Mouse (Mus musculus): ENCODE measurements at regions not wholly inside any gene's neighbourhood (a gene's known extent, or its start where the extent isn't known, plus 50 kb on each side); places are given as distances from the start of the nearest gene placed in this dataset.
A peak's percentile ranks its signal among the peaks of the same experiment; 100 is the strongest.
"Not testable (repeated sequence)": the region's sequence is repeated elsewhere in the genome, so short reads cannot be mapped to it uniquely, and the experiment has no call there.

DNA sequence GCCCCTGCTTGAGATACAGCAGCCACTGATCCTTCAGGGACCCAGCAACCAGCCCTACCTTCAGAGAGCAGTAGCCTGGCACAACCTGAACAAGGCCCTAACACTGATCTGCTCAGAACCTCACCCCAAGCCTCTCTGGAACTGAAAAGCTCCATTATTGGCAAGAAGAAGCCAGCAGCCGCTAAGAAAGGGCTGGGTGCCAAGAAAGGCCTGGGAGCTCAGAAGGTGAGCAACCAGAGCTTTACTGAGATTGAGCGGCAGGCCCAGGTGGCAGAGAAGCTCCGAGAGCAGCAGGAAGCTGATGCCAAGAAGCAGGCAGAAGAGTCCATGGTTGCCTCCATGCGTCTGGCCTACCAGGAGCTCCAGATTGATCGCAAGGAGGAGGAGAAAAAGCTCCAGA lies 74.4 kb upstream of the Oxtr start:
- DNase-seq (ENCODE audit: low spot score), result peak; percentile 9

DNA sequence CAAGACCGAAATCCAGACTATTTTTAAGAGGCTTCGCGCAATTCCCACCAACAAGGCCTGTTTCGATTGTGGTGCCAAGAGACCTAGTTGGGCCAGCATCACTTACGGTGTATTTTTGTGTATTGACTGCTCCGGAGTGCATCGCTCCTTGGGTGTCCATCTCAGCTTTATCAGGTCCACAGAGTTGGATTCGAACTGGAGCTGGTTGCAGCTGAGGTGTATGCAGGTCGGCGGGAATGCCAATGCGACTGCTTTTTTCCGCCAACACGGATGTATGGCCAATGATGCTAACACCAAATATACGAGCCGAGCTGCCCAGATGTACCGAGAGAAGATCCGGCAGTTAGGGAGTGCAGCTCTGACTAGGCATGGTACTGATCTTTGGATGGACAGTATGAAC lies 73.9 kb upstream of the Oxtr start:
- not testable (repeated sequence) for DNase-seq (ENCODE audit: low spot score)

DNA sequence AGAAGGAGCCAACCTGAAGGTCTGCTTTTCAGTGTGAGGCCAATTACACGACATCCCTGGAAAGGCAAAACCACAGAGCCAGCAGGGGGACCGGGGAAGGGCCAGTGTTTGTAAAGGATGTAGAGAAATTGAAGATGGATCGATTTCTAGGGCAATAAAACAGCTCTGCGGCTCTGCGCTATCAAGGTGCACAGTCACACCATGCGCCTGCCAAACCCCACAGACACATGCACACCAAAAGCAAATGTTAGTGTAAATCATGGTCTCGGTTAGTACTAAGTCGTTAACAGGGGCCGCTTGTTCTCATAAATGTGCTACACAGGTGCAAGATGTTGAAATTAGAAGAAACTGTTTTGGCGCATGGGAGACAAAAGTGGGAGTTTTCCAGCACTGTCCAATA lies 72.3 kb upstream of the Oxtr start:
- DNase-seq (ENCODE audit: low spot score), result no peak

DNA sequence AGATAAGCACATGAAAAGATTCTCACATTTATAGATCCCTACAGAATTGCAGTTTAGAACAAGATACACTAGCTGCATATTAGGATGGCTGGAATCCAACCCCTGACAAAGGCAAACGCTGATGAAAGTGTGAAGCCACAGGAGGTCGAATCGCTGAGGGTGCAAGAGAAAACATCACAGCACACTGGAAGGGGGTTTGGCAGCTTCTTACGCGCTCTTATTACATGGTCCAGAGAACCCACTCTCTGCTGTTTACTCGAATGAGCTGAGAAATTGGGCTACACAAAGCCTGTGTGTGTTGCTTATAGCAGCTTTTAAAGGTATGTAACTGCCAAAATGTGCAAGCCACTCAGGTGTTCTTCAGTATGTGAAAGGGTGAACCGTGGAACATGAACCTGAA lies 71.8 kb upstream of the Oxtr start:
- DNase-seq (ENCODE audit: low spot score), result no peak

DNA sequence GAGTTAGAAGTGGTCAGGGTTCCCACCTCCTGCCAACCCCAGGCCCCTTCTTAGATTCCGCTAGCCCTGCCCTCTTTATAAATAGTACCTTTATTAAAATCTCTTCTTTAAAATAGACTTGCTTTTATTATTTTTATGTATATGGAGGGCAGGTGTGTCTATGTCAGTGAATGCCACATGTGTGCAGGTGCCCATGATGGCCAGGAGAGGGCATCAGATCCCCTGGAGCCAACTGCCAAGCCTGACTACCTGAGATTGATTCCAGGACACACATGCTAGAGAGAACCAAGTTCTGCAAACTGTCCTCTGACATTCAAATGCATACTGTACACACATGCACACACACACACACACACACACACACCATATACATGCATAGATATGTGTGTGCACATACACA lies 69.8 kb upstream of the Oxtr start:
- DNase-seq (ENCODE audit: low spot score), result no peak

DNA sequence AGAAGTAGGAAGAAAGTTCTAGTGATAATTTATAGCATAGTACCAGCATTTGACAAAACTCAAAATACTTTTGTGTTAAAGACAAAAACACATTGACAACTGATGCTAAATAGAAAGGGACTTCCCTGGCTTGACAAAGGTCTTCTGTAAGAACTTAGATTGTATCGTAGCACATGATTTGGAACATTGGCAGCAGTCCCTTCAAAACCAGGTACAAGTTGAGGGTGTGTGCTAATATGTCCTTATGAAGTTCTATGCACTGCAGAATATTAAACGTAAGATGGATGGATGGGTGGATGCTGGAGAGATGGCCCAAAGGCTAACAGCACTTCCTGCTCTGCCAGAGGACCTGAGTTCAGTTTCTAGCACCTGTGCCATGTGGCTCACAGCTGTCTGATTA lies 67.8 kb upstream of the Oxtr start:
- DNase-seq (ENCODE audit: low spot score), result no peak

DNA sequence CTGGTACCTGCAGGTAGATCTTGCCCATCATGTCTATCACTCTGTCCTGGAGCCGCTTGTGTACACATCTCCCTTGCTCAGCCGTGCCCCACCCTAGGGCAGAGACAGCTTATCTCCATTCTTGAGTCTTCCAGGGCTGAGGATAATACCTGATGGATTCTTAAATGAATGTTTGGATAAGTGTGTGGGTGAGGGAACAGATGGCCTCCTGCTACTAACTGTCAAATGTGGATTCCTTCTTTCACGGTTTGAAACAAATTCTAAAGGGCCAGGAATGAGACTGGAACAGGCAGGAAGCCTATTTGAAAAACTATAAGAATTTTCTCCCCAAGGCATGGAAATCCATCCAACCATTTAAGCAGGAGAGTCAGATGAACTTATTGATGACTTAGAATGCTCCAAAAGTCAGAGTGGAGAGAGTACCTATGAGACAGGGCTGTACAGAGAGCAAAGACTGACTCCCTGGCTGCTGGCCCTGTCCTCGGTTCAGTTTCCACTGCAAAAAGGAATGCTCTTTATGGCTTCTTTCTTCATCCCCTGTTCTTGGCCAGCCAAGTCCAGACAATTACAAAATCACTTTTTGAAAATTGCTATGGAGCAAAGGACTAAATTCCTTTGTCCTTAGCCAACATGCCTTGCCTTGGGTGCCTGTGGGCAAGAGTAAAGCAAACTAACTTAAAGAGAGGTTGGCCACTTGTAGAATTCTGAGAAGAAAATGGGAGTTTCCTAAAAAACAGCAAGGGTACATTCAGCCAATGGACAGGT lies 66.8 kb upstream of the Oxtr start:
- no peak for DNase-seq (ENCODE audit: low spot score)

DNA sequence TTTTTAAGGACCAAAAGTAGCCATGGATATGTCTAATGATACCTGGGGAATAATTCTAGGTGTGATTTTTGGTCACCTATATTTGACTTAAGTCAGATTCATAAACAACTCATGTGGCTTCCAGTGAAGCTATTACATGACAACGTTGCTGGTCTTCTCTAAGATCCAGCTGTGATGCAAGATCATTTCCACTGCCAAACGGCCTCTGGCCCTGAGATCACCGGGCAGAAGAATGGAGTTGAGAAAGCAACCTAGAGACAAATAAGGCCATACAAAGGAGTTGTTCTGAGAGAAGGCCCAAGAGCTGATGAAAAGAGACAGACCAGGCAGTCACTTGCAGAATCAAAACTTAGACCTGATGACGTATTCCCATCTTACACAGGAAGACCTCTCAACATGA lies 64.3 kb upstream of the Oxtr start:
- no peak for DNase-seq (ENCODE audit: low spot score)

DNA sequence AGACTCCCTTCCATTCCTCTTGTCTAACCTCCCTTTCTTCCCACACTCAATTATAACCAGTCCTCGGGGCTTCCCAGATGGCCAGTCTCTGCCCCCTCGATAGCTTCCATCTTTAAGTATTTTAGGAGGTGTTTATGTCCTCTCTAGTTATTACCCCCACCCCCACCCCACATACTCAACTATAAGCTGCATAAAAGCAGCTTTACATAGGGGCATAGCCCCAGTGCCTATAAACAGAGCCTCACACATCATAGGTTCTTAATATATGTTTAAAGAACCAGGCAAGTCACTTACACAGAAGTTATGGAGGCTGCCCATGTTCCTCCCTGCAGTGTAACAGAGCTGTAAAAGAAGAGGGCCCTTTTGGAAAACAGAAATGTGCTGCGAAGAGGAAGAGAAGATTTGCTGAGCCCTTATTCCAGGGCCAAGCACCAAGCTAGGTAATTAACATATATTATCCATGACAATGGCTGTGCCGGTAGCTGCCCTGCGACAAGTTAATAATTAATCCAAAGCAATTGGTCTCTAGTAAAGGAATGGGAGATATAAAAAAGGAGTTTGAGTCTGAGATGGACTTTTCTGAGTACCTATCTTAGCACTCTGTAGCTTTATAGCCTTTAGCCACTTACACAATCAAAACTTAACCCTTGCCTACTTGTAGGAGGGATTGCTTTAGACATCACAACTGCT lies 63.6 kb upstream of the Oxtr start:
- no peak for DNase-seq (ENCODE audit: low spot score)

DNA sequence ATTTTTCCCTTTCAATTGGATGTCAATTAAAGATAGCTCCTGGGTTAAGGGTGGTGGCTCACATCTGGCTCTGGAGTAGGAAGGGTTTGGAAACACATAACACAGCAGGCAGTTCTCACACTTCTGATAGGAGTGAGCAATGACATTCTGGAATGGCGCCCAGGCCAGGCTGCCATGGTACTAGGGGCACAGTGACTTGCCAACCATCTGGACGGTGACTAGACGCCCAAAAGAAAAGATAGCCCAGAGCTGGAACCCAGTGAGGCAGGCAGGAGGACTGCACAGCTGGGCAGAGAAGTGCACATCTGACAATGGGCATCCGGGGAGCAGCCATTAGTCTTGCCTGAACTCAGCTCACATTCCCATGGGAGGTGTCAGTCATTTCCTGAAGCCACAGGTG lies 62.8 kb upstream of the Oxtr start:
- no peak for DNase-seq (ENCODE audit: low spot score)

DNA sequence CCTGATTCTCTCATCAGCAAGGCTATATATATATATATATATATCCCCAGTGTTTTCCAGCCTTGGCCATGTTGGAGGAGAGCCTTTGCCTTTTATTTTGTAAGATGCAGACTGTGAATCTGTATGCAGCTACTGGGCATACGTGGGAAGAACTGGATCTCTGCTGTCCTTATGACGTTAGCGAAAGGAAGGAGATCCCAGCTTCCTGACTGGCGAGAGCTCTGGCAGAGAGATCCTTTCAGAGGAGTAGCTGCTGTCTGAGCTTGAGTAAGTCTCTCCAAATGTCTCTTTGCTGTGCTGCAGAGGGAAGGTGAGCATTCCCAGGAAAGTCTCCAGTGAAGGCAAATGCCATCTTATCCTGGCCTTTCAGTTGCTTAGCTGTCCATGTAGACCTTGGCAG lies 61.6 kb upstream of the Oxtr start:
- DNase-seq (ENCODE audit: low spot score), result no peak

DNA sequence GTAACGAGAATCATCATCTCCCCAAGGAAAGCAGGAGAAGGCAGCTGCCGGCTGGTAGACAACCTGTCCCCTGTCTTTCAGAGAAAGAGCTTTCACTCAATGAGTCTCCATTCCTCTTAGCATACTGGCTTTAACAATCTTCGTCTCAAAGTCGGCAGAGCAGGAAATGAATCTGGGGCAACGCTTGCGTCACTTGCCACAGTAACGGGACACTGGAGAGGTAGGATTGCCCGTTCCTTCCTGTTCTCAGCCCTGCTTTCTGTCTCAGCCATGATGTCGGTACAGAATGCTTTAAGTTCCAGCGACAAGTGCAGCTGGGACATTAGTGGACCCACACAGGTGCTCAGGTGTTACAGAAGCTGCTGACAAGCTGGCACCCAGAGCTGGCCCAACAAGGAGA lies 57.5 kb upstream of the Oxtr start:
- DNase-seq (ENCODE audit: low spot score), result no peak

DNA sequence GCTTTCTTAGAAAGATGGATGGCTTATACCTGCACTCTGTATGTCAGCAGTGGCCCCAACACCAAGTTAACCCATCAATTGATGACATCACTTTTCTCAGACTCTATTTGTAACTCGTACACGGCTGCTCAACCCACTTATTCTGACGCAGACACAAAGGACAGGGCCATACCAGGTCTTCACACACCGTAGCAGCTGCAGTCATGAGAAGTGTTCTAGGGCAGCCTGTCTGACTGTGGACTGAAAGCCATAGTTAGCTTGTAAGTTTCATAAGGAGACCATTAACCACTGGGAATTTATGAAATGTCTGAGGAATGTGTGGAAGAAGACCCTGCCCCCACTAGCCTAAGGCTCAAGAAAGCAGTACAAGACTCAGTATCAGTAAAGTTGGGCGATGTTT lies 56.3 kb upstream of the Oxtr start:
- no peak for DNase-seq (ENCODE audit: low spot score)

DNA sequence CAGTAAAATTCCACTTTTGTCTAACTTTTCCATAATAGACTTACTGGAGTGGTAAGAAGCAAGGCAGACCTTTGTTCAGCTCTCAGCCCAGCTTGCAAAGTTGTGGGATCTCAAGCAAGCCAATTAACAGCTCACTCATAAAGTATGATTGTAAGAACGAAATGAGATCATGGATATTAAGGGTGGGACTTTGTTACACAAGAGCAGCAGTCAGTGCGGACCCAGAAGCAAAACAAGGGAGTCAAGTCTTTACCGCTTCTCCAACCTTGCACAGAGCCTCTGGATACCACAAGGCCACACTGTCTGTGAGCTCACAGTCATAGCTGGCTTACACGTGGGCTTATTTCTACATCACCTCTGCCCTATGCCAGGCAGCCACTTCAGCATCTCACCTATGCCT lies 54.6 kb upstream of the Oxtr start:
- peak; percentile 7 for DNase-seq (ENCODE audit: low spot score)

DNA sequence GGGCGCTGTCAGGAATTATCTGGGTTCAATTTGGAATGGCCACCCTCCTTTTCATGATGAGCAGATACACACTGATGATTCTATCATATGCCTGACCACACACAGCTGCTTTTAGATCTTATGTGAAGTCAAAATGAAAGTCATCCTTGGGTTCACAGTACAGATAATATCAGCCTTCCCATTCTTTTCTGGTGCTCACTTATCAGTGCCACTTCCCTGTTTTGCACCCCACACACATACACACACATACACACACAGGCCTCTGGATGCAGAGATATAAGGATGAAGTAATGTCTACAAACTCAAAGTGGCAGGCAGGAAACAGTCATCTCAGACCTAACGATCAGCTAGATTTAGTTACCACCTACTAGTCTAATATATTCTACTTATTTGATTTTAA lies 52.9 kb upstream of the Oxtr start:
- no peak for DNase-seq (ENCODE audit: low spot score)
